Mouse (Mus musculus) testis, postnatal 14 days (tissue): ENCODE results near the gene Itgb4.
"Not testable (repeated sequence)": the region's sequence is repeated elsewhere in the genome, so short reads cannot be mapped to it uniquely, and the experiment has no call there.

Source experiments
- DNase-seq: peaks from one replicate; pipeline ENCODE4 v3.0.0; 2021; ENCODE audit warnings: low spot score

The Itgb4 gene

DNA sequence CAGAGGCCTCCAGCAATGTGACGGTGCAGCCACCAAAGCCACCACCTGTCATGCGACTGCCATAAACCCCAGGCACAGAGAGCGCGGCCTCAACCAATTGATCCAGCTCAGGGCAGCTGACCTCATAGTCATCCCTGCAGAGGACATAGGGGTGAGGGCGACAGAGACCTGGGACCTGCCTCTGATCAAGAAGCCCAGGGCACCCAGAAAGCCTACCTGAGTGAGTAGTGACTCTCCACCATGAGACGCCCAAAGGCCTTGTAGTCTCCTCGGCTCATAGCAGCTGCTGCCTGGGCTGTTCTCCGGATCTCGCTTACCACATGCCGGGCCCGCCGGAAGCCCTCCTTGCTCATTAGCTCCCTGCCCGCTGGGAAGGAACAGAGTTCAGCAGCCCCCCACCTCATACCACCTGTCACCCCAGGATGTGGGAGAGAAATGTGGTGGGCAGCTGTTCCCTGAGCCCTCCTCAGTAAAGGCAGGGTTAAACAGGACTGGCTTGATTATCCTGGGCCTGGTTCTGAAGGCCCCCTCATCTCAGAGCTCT lies 34.4 kb downstream of the Itgb4 start:
- DNase-seq = no peak

DNA sequence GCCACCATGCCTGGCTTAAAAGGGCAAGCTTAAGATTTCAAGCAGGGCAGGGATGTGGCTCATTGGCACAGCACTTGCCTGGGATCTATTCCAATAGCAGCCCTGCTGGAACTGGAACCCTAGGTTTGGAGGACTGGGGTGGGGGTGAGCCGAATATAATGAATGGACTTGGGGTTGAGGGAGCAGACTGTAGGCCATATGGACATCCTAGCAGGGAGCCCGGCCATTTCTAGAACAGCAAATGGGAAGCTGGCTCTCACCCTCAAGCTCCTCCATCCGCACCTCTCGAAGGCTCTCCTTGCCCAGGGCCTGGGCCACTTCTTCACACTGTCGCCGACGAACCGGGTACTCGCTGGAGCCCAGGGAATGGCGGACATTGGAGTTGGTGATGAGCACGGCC lies 35.2 kb downstream of the Itgb4 start:
- DNase-seq = no peak

DNA sequence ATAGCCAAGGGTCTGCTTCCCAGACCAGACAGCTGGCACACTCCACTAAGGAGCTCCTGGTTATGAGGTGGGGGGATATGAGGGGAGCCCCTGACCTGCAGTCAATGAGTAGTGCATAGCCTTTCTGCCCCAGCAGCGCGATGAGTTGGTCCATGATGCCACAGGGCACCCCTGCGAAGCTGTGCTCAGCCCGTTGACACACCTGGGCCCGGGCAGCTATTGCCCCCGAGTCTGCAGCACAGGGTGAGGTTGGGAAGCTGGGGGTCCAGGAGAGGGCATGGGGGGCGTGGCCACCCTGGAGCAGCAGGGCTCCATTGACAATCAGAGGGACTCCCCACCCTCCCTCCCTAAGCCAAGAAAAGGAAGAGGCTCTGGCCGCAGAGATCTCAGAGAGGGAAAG lies 35.6 kb downstream of the Itgb4 start:
- no peak for DNase-seq

DNA sequence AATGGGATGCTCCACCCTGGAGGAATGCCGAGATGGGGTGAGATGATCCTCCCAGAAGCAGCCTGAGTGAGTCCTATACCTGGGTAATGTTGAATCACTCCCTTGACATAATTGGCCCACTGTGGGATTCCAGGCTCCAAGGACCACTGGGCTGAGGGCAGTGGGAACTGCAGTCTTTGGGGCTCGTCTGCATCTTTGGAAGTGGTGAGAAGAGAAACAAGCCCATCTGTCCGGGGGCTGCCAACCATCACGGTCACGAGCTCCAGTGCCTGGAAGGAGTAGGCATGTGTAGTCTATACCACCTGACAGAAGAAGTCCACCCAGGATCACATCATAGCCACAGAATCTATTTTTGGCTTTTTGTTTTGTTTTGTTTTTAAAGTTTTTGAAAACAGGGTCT lies 36.4 kb downstream of the Itgb4 start:
- DNase-seq = no peak

DNA sequence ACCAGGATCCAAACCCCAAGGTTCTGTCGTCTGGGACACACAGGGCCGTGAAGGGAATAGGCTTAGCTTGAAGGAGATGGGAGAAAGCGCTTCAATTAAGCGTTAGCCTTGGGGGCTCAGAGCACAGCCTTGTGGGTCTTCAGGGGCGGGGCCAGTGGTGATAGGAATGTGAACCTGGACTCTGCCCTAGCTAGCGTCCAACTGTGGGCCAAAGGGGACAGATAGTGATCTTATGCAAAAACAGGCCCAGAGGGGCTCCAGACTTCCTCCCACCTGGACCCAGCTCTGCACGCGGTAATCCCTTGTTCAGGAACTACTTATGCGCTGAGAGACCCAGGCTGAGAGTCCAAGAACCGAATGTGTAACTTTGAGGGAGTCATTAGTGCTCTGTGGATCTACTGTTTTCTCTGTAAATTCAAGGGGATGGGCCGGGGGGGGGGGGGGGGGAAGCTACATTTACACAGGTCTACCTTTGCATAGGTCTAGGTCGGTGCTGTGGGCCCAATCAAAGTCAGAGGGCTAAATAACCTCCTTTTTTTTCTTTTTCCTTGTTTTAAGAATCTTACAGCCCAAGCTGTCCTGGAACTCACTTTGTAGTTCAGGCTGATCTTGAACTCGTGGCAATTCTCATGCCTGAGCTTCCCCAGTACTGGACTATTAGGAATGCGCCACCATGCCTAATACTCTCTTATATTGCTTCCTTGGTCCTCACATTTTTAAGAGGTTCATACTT lies 37.2 kb downstream of the Itgb4 start:
- no peak for DNase-seq

DNA sequence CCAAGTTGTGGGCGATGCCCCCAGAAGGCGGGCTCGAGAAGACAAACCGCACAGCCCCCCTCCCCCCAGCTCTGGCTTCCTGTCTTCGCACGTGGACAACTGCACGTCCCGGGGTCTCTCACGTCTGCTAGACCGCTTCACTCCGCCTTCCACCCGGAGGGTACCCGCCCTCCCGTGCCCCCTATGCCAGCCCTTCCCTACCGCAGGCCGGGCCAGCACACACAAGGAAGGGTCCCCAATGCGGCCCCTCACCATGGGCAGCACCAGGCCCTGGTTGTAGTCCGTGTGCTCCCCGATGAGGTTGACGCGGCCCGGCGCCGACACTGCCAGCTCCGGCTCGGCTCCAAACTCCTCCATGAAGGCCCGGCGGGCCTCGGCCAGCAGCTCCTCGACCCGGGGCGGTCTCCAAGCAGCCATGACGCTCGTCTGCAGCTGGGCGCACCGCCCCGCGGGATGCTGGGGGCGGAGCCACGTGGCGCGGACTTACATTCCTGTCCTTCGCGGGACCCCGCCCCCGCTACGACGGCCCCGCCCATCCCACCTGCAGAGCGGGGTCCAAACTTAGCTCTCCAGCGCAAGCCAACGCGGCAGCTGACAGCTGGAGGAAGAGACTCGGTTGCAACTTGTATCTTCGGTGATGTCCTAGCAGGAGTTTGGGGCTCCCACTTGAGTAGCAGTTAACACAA lies 37.9 kb downstream of the Itgb4 start, which contains the start of gene Galk1:
TSS of gene Galk1 (minus strand) at position 458 of the 686 bp plus-strand sequence.
- peak; percentile 93 for DNase-seq

DNA sequence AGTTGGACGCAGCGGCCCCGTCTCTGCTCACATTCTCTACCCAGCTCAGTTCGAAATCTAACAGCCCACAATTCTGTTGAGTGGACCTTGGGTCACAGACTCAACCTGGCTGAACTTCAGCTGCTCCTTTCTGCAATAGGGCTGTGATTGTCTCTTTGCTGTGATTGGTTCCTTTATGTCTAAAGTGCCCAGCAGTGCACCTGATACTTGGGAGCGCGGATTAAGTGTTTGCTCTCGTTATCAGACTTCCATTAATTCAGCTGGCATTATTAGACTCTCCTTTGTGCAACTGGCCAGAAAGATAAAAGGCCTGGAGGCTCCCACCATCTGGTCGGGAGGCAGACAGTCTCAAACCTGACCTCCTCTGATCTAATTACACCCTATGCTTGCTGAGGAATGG lies 40.3 kb downstream of the Itgb4 start:
- DNase-seq = no peak

DNA sequence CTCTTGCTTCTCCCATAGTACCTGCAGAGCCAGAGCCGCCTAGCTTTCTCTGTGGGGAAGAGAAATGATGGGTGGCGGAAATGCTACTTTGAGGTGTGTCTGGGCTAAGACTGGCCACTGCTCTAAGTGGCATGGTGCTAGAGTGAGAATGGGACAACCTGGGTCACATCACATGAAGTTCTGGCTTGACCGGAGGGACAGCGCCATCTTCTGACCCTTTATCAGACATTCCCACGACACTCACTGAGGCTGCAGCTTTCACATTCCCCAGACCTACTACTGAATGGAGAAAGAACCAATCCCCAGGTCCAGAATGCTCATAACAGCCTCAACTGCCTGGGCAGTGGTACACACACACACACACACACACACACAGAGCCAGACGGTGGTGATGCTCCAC lies 43.6 kb downstream of the Itgb4 start:
- no peak for DNase-seq

DNA sequence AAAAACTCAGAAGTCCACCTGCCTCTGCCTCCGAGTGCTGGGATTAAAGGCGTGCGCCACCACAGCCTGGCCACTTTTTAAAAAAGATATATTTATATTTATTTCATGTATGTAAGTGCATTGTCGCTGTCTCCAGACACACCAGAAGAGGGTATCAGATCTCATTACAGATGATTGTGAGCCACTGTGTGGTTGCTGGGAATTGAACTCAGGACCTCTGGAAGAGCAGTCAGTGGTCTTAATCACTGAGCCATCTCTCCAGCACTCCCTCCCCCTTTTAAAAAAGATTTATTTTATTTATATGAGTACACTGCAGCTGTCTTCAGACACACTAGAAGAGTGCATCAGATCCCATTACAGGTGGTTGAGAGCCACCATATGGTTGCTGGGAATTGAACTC lies 44.4 kb downstream of the Itgb4 start:
- DNase-seq = not testable (repeated sequence)

DNA sequence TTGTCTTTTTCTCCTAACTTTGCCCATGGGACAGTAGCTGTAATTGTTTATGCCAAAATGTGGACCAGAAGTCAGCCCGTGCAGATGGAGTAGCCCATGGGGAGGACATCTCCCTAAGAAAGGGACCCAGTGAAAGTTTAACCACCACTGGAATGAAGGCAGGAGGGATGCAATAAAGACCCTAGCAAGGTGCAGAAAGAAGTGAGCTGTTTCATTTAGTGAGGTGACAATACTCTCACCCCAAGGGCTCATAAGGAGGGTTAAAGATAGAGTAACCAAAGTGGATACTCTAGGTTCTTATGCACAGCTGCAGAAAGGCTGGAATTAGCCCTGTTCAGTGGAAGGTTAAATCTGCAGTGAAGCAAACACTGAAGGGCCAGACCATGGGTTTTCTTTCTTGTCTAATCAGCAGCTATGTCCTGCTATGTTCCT lies 44.9 kb downstream of the Itgb4 start:
- no peak for DNase-seq

DNA sequence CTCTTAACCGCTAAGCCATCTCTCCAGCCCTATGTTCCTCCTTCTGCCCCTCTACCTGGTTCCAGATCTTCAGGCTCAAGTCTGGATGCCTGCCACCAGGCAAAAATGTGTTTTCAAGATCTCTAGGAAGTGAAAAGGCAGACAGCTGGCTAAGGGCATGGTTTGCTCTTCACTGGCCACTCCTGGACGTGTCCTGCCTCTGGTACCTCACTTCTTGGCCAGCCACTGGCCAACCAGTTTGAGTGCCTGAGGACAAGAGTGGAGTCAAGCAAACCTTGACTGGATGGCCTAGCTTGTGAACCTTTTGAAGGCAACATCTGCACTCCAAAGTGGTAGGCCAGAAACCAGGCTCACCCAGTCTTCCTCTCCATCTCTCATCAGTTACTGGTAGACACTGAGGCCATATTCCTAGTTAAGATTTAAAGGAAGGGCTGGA lies 45.5 kb downstream of the Itgb4 start:
- no peak for DNase-seq

DNA sequence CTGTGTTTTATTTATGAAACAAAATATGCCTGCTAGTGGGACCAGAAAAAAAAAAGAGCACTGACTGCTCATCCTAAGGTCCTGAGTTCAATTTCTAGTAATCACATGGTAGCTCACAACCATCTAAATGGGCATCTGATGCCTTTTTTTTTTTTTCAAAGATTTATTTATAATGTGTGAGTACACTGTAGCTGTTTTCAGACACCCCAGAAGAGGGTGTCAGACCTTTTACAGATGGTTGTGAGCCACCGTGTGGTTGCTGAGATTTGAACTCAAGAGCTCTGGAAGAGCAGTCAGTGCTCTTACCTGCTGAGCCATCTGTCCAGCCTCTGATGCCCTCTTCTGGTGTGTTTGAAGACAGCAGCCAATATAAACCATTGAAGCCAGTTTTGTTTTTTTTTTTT lies 46.0 kb downstream of the Itgb4 start:
- no peak for DNase-seq

DNA sequence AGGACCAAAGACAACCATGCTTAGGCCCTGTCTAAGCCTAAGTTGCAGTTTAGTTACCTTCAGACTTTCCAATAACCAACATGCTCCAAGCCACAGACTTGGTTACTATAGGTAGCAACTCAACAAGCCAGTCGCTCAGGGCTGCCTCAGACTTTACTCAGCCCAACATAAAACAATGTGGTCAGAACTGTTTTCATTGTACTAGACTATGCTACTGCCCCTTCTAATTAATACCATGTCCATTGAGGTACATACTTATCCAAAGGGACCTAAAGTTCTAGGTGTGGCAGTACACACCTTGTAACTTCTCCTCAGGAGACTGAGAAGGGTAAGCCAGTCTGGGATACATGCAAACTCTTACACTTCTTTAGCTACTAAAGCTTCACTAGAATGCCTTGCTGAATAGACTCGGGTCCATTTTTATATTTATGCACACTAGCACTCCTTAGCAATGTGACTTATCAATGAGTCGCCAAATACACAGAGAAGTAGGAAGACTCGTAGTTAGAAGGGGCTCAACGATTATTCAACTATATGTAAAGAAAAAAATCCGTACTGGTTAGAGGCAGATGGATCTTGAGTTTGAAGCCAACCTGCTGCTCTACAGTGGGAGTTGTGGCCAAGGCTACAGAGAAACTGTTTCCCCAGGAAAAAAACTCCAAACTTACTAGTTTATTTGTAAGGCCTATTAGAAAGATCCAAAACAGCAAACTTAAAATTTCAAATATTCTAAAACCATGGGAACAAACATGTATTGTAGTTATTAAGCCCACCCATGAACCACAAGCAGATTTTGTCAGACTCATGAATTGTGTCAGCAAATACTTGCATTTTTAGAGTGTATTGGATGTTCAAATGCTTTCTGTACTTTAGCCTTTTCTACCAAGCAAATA lies 47.1 kb downstream of the Itgb4 start:
- DNase-seq = no peak

DNA sequence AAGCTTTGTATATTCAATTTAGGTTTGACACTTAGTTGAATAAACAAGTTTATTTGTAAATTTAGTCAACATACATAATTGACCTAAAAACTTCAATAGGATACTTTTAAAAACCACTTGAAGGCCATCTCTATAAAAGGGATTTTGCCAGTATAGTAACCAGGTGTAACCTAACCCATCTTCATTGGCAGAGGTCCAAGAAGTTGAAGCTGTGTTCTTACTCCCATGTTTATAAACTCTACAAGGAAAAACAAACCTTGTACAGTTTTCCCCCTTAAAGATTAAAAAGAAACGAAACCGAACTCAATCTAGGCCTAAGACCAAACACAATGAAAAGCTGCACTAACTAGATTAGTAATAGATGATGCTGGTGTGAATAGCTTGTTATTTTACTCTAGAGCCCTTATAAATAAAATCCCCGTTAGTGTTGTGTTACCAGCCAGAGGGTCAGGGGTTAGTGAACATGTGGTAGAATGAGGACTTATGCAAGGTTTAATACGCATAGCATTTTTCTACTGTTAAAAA lies 47.8 kb downstream of the Itgb4 start:
- DNase-seq = no peak

DNA sequence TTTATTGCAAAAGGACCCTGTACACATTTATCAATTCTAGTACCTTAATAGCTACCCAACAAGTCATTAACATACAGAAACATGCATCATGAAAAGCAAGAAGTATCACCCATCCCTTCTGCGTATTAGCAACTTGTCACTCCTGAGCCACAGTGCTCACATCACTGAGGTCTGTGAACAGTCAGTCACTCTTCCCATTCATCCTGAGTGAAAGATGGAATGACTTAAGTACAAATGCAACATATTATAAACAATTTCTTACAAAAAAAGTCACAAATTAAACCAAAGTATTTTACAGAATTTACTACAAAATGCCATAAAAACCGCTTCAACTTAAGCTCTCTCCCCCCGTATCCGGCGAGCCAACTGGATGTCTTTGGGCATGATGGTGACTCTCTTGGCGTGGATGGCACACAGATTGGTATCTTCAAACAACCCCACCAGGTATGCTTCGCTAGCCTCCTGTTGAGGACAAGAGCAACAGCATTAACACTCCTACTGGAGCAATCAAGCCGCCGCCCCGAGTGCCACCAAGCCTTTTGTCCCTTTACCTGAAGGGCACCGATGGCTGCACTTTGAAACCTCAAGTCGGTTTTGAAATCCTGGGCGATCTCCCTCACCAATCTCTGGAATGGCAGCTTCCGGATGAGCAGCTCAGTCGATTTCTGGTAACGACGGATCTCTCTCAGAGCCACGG lies 48.7 kb downstream of the Itgb4 start:
- not testable (repeated sequence) for DNase-seq

DNA sequence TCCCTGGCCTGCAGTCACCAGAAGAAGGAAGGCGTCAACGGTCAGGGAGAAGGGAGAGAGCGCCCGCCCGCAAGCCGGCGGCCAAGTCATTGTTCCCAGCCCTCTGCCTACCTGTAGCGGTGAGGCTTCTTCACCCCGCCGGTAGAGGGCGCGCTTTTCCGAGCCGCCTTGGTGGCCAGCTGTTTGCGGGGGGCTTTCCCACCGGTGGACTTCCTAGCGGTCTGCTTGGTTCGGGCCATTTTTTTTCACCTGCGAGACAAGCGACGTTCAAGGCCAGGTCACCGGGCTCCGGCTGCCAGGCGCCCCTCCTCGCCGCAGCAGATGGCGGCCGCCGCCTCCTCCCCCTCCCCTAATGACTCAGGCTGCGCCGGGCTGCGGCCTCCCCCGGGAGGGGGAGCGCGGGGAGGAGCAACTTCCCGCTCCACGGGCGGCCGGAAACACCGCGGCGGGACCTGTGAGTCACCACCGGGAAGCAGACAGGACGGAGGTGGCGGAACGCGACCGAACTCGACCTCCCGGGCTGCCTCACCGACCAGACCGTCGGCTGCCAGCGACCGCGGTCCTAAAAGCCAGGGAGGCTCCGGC lies 49.4 kb downstream of the Itgb4 start:
- DNase-seq = no peak

DNA sequence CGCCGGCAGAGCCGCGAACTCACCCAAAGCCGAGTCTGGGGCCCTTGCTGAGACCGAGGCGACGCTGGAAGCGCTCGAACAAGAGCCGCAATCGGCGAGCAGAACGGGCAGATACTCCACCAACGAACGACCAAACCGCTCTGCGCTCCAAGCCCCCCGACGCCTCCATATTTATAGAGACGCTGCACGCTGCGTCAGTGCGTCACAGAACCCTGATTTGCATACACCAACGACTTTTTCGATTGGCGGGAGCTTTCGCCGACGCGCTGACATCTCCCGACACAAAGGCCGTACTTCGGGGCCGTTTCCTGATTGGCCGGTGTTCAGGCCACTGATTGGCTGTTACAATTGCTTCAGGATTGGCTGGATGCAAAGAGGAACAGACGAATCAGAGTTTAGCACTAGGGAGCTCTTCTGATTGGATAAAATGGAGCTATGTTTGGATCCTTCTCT lies 49.9 kb downstream of the Itgb4 start:
- DNase-seq = peak; percentile 98

DNA sequence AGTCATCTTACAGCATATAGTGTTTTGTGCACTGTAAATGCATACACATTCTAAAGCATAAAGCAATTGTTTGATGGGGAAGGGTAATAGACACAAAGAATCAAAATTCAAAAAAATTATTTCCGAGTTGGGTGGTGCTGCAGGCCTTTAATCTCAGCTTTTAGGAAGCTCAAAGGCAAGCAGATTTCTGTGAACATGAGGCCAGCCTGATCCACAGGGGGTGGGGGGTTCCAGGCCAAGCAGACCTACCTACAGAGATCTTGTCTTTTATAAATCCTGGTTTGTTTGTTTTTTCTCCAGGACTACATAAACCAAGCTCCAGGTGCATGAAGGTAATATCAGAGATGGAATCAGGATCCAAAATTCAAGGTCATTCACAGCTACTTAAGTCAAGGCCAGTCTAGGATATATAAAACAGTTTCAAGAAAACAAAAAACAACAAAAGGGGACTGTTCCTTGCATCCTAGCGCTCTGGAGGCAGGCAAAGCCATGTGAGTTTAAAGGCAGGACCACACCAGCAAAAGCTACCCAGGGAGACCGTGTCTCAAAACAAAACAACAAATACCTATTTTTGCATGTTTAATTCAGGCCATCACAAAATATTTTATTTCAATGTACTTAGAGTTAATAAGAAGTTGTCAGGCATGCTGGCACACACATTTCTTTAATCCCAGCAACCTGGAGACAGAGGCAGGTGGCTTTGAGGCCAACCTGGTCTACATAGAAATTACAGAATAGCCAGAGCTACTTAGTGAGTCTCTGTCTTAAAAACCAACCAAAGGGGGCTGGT lies 50.7 kb downstream of the Itgb4 start:
- no peak for DNase-seq

DNA sequence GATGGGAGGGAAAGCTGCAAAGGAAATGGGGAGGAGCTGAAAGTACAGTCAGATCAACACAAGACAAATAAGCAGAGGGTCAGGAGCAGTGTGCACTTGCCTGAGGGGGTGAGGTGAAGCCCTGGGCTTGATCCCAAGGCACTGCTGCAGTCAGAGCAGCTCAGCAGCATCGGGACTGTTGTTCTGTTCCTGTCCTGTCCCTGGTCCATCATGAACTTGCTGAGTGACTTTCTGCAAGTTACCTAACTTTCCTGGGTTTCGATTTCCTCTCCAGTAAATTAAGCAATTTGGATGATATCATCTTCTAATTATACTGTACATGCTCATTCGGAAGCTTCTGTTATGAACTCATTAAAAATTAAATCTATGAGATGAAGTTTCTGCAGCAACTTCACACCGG lies 53.2 kb downstream of the Itgb4 start, which contains the start of gene H3f3b:
TSS of gene H3f3b (minus strand) at position 207 of the 400 bp plus-strand sequence.
- no peak for DNase-seq
